Mouse (Mus musculus): ENCODE measurements around the gene Galnt15.

GRCm38 (mm10) chr14:32016466-32016865, 12.3 kb upstream of the Galnt15 start:
- TF ChIP-seq CTCF (conservative IDR thresholded peaks at IDR 0.05; ENCODE audit: insufficient read depth, insufficient read length, low read depth, low read length) (no peak), POLR2A (IDR thresholded peaks at IDR 0.05; ENCODE audit: low read depth, low read length) (no peak)

Measured in kidney, adult 2 months (tissue).